Mouse (Mus musculus): ENCODE measurements around the gene Pip4k2a. TPM values are rescaled to one million over a fixed set of nuclear protein-coding genes. Genes with fewer than 3 reads are reported as not detected.

The Pip4k2a gene
- polyA plus RNA-seq, 1 experiment, result 10.4 TPM

- H3K4me2 ChIP-seq (ENCODE audit: low read depth), result no peak overlapping the region
- no peaks in the 10 kb centered on the region for H3K36me3 ChIP-seq (ENCODE audit: control insufficient read depth, insufficient read depth)
- no peaks in the 10 kb centered on the region for H3K27me3 ChIP-seq (ENCODE audit: control insufficient read depth, insufficient read depth, insufficient read length)
- H3K79me2 ChIP-seq (ENCODE audit: control insufficient read depth, insufficient read depth), result peaks cover 14% of the 10 kb centered on the region
- H3ac ChIP-seq (ENCODE audit: control insufficient read depth, insufficient read length), result no peak overlapping the region
- H3K4me3 ChIP-seq, result no peak overlapping the region
- TF ChIP-seq E2F4 (IDR thresholded peaks at IDR 0.05; ENCODE audit: insufficient read depth) (no peak), USF1 (IDR thresholded peaks at IDR 0.05; ENCODE audit: low read depth) (no peak), MYOD1 (IDR thresholded peaks at IDR 0.05; ENCODE audit: control insufficient read depth in 1 of 3, insufficient read length in 2 of 3, low read depth in 2 of 3) (no peak), MYOG (IDR thresholded peaks at IDR 0.05; ENCODE audit: control insufficient read depth in 1 of 3, insufficient read depth in 1 of 3, insufficient read length in 2 of 3, low read depth in 2 of 3) (no peak), TCF3 (IDR thresholded peaks at IDR 0.05; ENCODE audit: insufficient read length, low read depth) (no peak), REST (IDR thresholded peaks at IDR 0.05; ENCODE audit: insufficient read depth, insufficient read length) (no peak), POLR2AphosphoS2 (IDR thresholded peaks at IDR 0.05; ENCODE audit: insufficient read length, low read depth) (no peak), POLR2A (IDR thresholded peaks at IDR 0.05; ENCODE audit: insufficient read length, low read depth) (no peak), TCF12 (IDR thresholded peaks at IDR 0.05; ENCODE audit: insufficient read depth, poor library complexity, severe bottlenecking) (no peak), SRF (IDR thresholded peaks at IDR 0.05; ENCODE audit: control insufficient read depth, insufficient read length, low read depth) (no peak), MAX (IDR thresholded peaks at IDR 0.05; ENCODE audit: low read depth) (no peak), CEBPB (IDR thresholded peaks at IDR 0.05; ENCODE audit: insufficient read depth, poor library complexity, severe bottlenecking) (no peak)
These were observed 81.1 kb downstream of the Pip4k2a start for GRCm38 (mm10) chr2:18916615-18917379.

- TF ChIP-seq TCF3 (IDR thresholded peaks at IDR 0.05; ENCODE audit: insufficient read length, low read depth), result no peak
- no peak for TF ChIP-seq USF1 (IDR thresholded peaks at IDR 0.05; ENCODE audit: low read depth)
- TF ChIP-seq MYOG (IDR thresholded peaks at IDR 0.05; ENCODE audit: control insufficient read depth in 1 of 3, insufficient read depth in 1 of 3, insufficient read length in 2 of 3, low read depth in 2 of 3), result no peak
- no peaks in the 10 kb centered on the region for H3K27me3 ChIP-seq (ENCODE audit: control insufficient read depth, insufficient read depth, insufficient read length)
These were observed 81.9 kb downstream of the Pip4k2a start for GRCm38 (mm10) chr2:18916042-18916407.

GRCm38 (mm10) chr2:18915372-18916041 is 82.4 kb downstream of the Pip4k2a start:
- Histone ChIP-seq H3K79me2 (ENCODE audit: control insufficient read depth, insufficient read depth) (peaks cover 14% of the 10 kb centered on the region), H3K4me2 (ENCODE audit: low read depth) (no peak overlapping the region), H3K27me3 (ENCODE audit: control insufficient read depth, insufficient read depth, insufficient read length) (no peaks in the 10 kb centered on the region), H3K4me3 (no peak overlapping the region), H3ac (ENCODE audit: control insufficient read depth, insufficient read length) (no peak overlapping the region), H3K36me3 (ENCODE audit: control insufficient read depth, insufficient read depth) (no peaks in the 10 kb centered on the region)
- TF ChIP-seq TCF12 (IDR thresholded peaks at IDR 0.05; ENCODE audit: insufficient read depth, poor library complexity, severe bottlenecking) (no peak), POLR2A (IDR thresholded peaks at IDR 0.05; ENCODE audit: insufficient read length, low read depth) (no peak), POLR2AphosphoS2 (IDR thresholded peaks at IDR 0.05; ENCODE audit: insufficient read length, low read depth) (no peak), MYOG (IDR thresholded peaks at IDR 0.05; ENCODE audit: control insufficient read depth in 1 of 3, insufficient read depth in 1 of 3, insufficient read length in 2 of 3, low read depth in 2 of 3) (no peak), CEBPB (IDR thresholded peaks at IDR 0.05; ENCODE audit: insufficient read depth, poor library complexity, severe bottlenecking) (no peak), SRF (IDR thresholded peaks at IDR 0.05; ENCODE audit: control insufficient read depth, insufficient read length, low read depth) (no peak), MAX (IDR thresholded peaks at IDR 0.05; ENCODE audit: low read depth) (no peak), REST (IDR thresholded peaks at IDR 0.05; ENCODE audit: insufficient read depth, insufficient read length) (no peak), USF1 (IDR thresholded peaks at IDR 0.05; ENCODE audit: low read depth) (no peak), MYOD1 (IDR thresholded peaks at IDR 0.05; ENCODE audit: control insufficient read depth in 1 of 3, insufficient read length in 2 of 3, low read depth in 2 of 3) (no peak)

More at GRCm38 (mm10) chr2:18916042-18916407, 81.9 kb downstream of the Pip4k2a start:
- Histone ChIP-seq H3K4me3 (no peak overlapping the region), H3K4me2 (ENCODE audit: low read depth) (no peak overlapping the region), H3ac (ENCODE audit: control insufficient read depth, insufficient read length) (no peak overlapping the region), H3K79me2 (ENCODE audit: control insufficient read depth, insufficient read depth) (peaks cover 14% of the 10 kb centered on the region), H3K36me3 (ENCODE audit: control insufficient read depth, insufficient read depth) (no peaks in the 10 kb centered on the region)

- TF ChIP-seq MYOD1 (IDR thresholded peaks at IDR 0.05; ENCODE audit: control insufficient read depth in 1 of 3, insufficient read length in 2 of 3, low read depth in 2 of 3) (no peak), MAX (IDR thresholded peaks at IDR 0.05; ENCODE audit: low read depth) (no peak), USF1 (IDR thresholded peaks at IDR 0.05; ENCODE audit: low read depth) (no peak), SRF (IDR thresholded peaks at IDR 0.05; ENCODE audit: control insufficient read depth, insufficient read length, low read depth) (no peak)
- Histone ChIP-seq H3K4me2 (ENCODE audit: low read depth) (no peak overlapping the region), H3K36me3 (ENCODE audit: control insufficient read depth, insufficient read depth) (no peaks in the 10 kb centered on the region), H3K79me2 (ENCODE audit: control insufficient read depth, insufficient read depth) (peaks cover 14% of the 10 kb centered on the region), H3ac (ENCODE audit: control insufficient read depth, insufficient read length) (no peak overlapping the region), H3K27me3 (ENCODE audit: control insufficient read depth, insufficient read depth, insufficient read length) (no peaks in the 10 kb centered on the region), H3K4me3 (no peak overlapping the region)
These were observed 83.2 kb downstream of the Pip4k2a start for GRCm38 (mm10) chr2:18914750-18915149.

- H3K79me2 ChIP-seq (ENCODE audit: control insufficient read depth, insufficient read depth), result peaks cover 14% of the 10 kb centered on the region
- H3K4me2 ChIP-seq (ENCODE audit: low read depth), result no peak overlapping the region
- H3K27me3 ChIP-seq (ENCODE audit: control insufficient read depth, insufficient read depth, insufficient read length), result no peaks in the 10 kb centered on the region
- H3K36me3 ChIP-seq (ENCODE audit: control insufficient read depth, insufficient read depth), result no peaks in the 10 kb centered on the region
- H3ac ChIP-seq (ENCODE audit: control insufficient read depth, insufficient read length), result no peak overlapping the region
- no peak overlapping the region for H3K4me3 ChIP-seq
- TF ChIP-seq E2F4 (IDR thresholded peaks at IDR 0.05; ENCODE audit: insufficient read depth), result no peak
- TF ChIP-seq POLR2A (IDR thresholded peaks at IDR 0.05; ENCODE audit: insufficient read length, low read depth), result no peak
- no peak for TF ChIP-seq MYOD1 (IDR thresholded peaks at IDR 0.05; ENCODE audit: control insufficient read depth in 1 of 3, insufficient read length in 2 of 3, low read depth in 2 of 3)
These were observed 84.3 kb downstream of the Pip4k2a start for GRCm38 (mm10) chr2:18913642-18914041.

All from myocyte (in vitro differentiated cells).